Mouse (Mus musculus): ENCODE data around the gene Metrn. TPM values are rescaled to one million over a fixed set of nuclear protein-coding genes. Genes with fewer than 3 reads are reported as not detected.

The Metrn gene
- polyA plus RNA-seq, 1 experiment from 2014 or later, result 50.1 TPM

GRCm38 (mm10) chr17:25836397-25837075, 39.6 kb upstream of the Metrn start:
- 25% methylated on average over 23 of the region's 23 CpGs for WGBS
- Histone ChIP-seq H3K36me3 (peaks cover 56% of the 10 kb centered on the region), H3K4me1 (peaks cover 50% of the 10 kb centered on the region), H3K9ac (peak overlapping the region; percentile 72), H3K4me3 (peak overlapping the region; percentile 43), H3K9me3 (no peaks in the 10 kb centered on the region), H3K27me3 (no peaks in the 10 kb centered on the region), H3K4me2 (peak overlapping the region; percentile 98), H3K27ac (peak overlapping the region; percentile 39; the same call in 1 of the 2 replicates)
- no peak for ATAC-seq (ENCODE audit: insufficient number of reproducible peaks, insufficient read depth, low FRiP score, low TSS enrichment, low read depth)

- Histone ChIP-seq H3K4me2 (peak overlapping the region; percentile 98), H3K9ac (no peak overlapping the region), H3K4me3 (no peak overlapping the region), H3K9me3 (no peaks in the 10 kb centered on the region), H3K27me3 (no peaks in the 10 kb centered on the region), H3K36me3 (peaks cover 56% of the 10 kb centered on the region), H3K27ac (0 out of 2 replicates have a peak overlapping the region, but pooled peaks have one; percentile 16), H3K4me1 (peaks cover 57% of the 10 kb centered on the region)
- no peak for ATAC-seq (ENCODE audit: insufficient number of reproducible peaks, insufficient read depth, low FRiP score, low TSS enrichment, low read depth)
- 90% methylated on average over 16 of the region's 16 CpGs for WGBS
These were observed 38.9 kb upstream of the Metrn start for GRCm38 (mm10) chr17:25835816-25836215.

- no peak for ATAC-seq (ENCODE audit: insufficient number of reproducible peaks, insufficient read depth, low FRiP score, low TSS enrichment, low read depth)
- peaks cover 62% of the 10 kb centered on the region for H3K4me1 ChIP-seq
- no peaks in the 10 kb centered on the region for H3K9me3 ChIP-seq
- peaks cover 56% of the 10 kb centered on the region for H3K36me3 ChIP-seq
- no peak overlapping the region for H3K27ac ChIP-seq
- no peaks in the 10 kb centered on the region for H3K27me3 ChIP-seq
- peak overlapping the region; percentile 86; the same call in 1 of the 2 replicates for H3K4me3 ChIP-seq
- peak overlapping the region; percentile 93; the same call in 1 of the 2 replicates for H3K9ac ChIP-seq
- WGBS, result 91% methylated on average over 7 of the region's 7 CpGs
- H3K4me2 ChIP-seq, result peak overlapping the region; percentile 98
These were observed 38.4 kb upstream of the Metrn start for GRCm38 (mm10) chr17:25835301-25835700.

GRCm38 (mm10) chr17:25834595-25835222, 37.8 kb upstream of the Metrn start:
- Histone ChIP-seq H3K9me3 (no peaks in the 10 kb centered on the region), H3K36me3 (peaks cover 56% of the 10 kb centered on the region), H3K27ac (no peak overlapping the region), H3K4me1 (peaks cover 68% of the 10 kb centered on the region), H3K4me3 (peak overlapping the region; percentile 86), H3K27me3 (no peaks in the 10 kb centered on the region), H3K9ac (peak overlapping the region; percentile 93), H3K4me2 (peak overlapping the region; percentile 98)
- ATAC-seq (ENCODE audit: insufficient number of reproducible peaks, insufficient read depth, low FRiP score, low TSS enrichment, low read depth), result no peak
- 83% methylated on average over 12 of the region's 12 CpGs for WGBS

GRCm38 (mm10) chr17:25833961-25834594, 37.1 kb upstream of the Metrn start:
- Histone ChIP-seq H3K27me3 (no peaks in the 10 kb centered on the region), H3K36me3 (peaks cover 52% of the 10 kb centered on the region), H3K4me2 (peak overlapping the region; percentile 98), H3K9me3 (no peaks in the 10 kb centered on the region), H3K27ac (peak overlapping the region; percentile 95), H3K9ac (peak overlapping the region; percentile 93), H3K4me3 (peak overlapping the region; percentile 86), H3K4me1 (peaks cover 72% of the 10 kb centered on the region)
- 50% methylated on average over 6 of the region's 6 CpGs for WGBS
- no peak for ATAC-seq (ENCODE audit: insufficient number of reproducible peaks, insufficient read depth, low FRiP score, low TSS enrichment, low read depth)

- ATAC-seq (ENCODE audit: insufficient number of reproducible peaks, insufficient read depth, low FRiP score, low TSS enrichment, low read depth), result peak; percentile 11; the same call in 1 of the 2 replicates
- Histone ChIP-seq H3K36me3 (peaks cover 47% of the 10 kb centered on the region), H3K4me1 (peaks cover 75% of the 10 kb centered on the region), H3K27ac (peak within 1 kb of the TSS; percentile 95), H3K27me3 (no peaks in the 10 kb centered on the region), H3K4me3 (peak within 1 kb of the TSS; percentile 86), H3K9me3 (no peaks in the 10 kb centered on the region), H3K4me2 (peak within 1 kb of the TSS; percentile 98), H3K9ac (peak within 1 kb of the TSS; percentile 93)
- WGBS, result under 1% methylated on average over 24 of the region's 24 CpGs
These were observed 36.3 kb upstream of the Metrn start, which contains the start of gene Stub1 for GRCm38 (mm10) chr17:25833291-25833663. Gene Stub1 (minus strand): TSS chr17:25833404.

- H3K9ac ChIP-seq, result peak overlapping the region; percentile 93
- peaks cover 47% of the 10 kb centered on the region for H3K36me3 ChIP-seq
- no peaks in the 10 kb centered on the region for H3K9me3 ChIP-seq
- peaks cover 79% of the 10 kb centered on the region for H3K4me1 ChIP-seq
- no peaks in the 10 kb centered on the region for H3K27me3 ChIP-seq
- H3K4me2 ChIP-seq, result peak overlapping the region; percentile 98
- under 1% methylated on average over 71 of the region's 77 CpGs for whole genome bisulfite sequencing
- peak overlapping the region; percentile 86 for H3K4me3 ChIP-seq
- peak; percentile 85 for ATAC-seq (ENCODE audit: insufficient number of reproducible peaks, insufficient read depth, low FRiP score, low TSS enrichment, low read depth)
- H3K27ac ChIP-seq, result peak overlapping the region; percentile 95
These were observed 35.7 kb upstream of the Metrn start for GRCm38 (mm10) chr17:25832436-25833290.

- H3K27me3 ChIP-seq, result no peaks in the 10 kb centered on the region
- H3K27ac ChIP-seq, result peak overlapping the region; percentile 95
- no peak for ATAC-seq (ENCODE audit: insufficient number of reproducible peaks, insufficient read depth, low FRiP score, low TSS enrichment, low read depth)
- H3K36me3 ChIP-seq, result peaks cover 56% of the 10 kb centered on the region
- peak overlapping the region; percentile 86 for H3K4me3 ChIP-seq
- no peaks in the 10 kb centered on the region for H3K9me3 ChIP-seq
- peak overlapping the region; percentile 98 for H3K4me2 ChIP-seq
- peak overlapping the region; percentile 93 for H3K9ac ChIP-seq
- 63% methylated on average over 21 of the region's 21 CpGs for WGBS
- H3K4me1 ChIP-seq, result peaks cover 70% of the 10 kb centered on the region
These were observed 34.7 kb upstream of the Metrn start for GRCm38 (mm10) chr17:25831451-25832281.

- Histone ChIP-seq H3K36me3 (peaks cover 62% of the 10 kb centered on the region), H3K9me3 (no peaks in the 10 kb centered on the region), H3K4me1 (peaks cover 70% of the 10 kb centered on the region), H3K4me2 (peak overlapping the region; percentile 98), H3K9ac (peak overlapping the region; percentile 93), H3K27me3 (no peaks in the 10 kb centered on the region), H3K4me3 (peak overlapping the region; percentile 86), H3K27ac (no peak overlapping the region)
- 83% methylated on average over 14 of the region's 14 CpGs for WGBS
- ATAC-seq (ENCODE audit: insufficient number of reproducible peaks, insufficient read depth, low FRiP score, low TSS enrichment, low read depth), result no peak
These were observed 34.0 kb upstream of the Metrn start for GRCm38 (mm10) chr17:25830806-25831431.

GRCm38 (mm10) chr17:25830200-25830753, 33.3 kb upstream of the Metrn start:
- 80% methylated on average over 4 of the region's 4 CpGs for WGBS
- no peak overlapping the region for H3K27ac ChIP-seq
- H3K4me1 ChIP-seq, result peaks cover 67% of the 10 kb centered on the region
- peak overlapping the region; percentile 81 for H3K4me2 ChIP-seq
- no peaks in the 10 kb centered on the region for H3K27me3 ChIP-seq
- H3K9ac ChIP-seq, result no peak overlapping the region; the same call in none of the 2 replicates
- H3K4me3 ChIP-seq, result peak overlapping the region; percentile 86; the same call in 1 of the 2 replicates
- H3K36me3 ChIP-seq, result peaks cover 62% of the 10 kb centered on the region
- no peaks in the 10 kb centered on the region for H3K9me3 ChIP-seq
- ATAC-seq (ENCODE audit: insufficient number of reproducible peaks, insufficient read depth, low FRiP score, low TSS enrichment, low read depth), result no peak
